Mouse (Mus musculus): ENCODE results near the gene Pde4b. TPM values are rescaled to one million over a fixed set of nuclear protein-coding genes. Genes with fewer than 3 reads are reported as not detected.
A peak's percentile ranks its signal among the peaks of the same experiment; 100 is the strongest.

Pde4b gene
- total RNA-seq, 2 experiments from 2014 or later, result 101 to 102 TPM

GRCm38 (mm10) chr4:102159178-102159577, 71.8 kb downstream of the Pde4b start:
- no peak for DNase-seq (ENCODE audit: low spot score in 2 of 2)
- intact Hi-C loops (cut with DNase I), result no loop called here

- intact Hi-C loops (cut with DNase I), result no loop called here
- DNase-seq (ENCODE audit: low spot score in 2 of 2), result no peak
Measured at GRCm38 (mm10) chr4:102171636-102172035, 84.3 kb downstream of the Pde4b start.

- intact Hi-C loops (cut with DNase I), result no loop called here
- DNase-seq (ENCODE audit: low spot score in 2 of 2), result no peak
Measured at GRCm38 (mm10) chr4:102172711-102173213, 85.4 kb downstream of the Pde4b start.

- no peak for DNase-seq (ENCODE audit: low spot score in 2 of 2)
- intact Hi-C loops (cut with DNase I), result no loop called here
Measured at GRCm38 (mm10) chr4:102175985-102176384, 88.6 kb downstream of the Pde4b start.

- DNase-seq (ENCODE audit: low spot score in 2 of 2), result no peak
- intact Hi-C loops (cut with DNase I), result no loop called here
Measured at GRCm38 (mm10) chr4:102177258-102177657, 89.9 kb downstream of the Pde4b start.

GRCm38 (mm10) chr4:102186888-102187287, 99.5 kb downstream of the Pde4b start:
- intact Hi-C loops (cut with DNase I), result no loop called here
- no peak for DNase-seq (ENCODE audit: low spot score in 2 of 2)

- peak; percentile 30 to 44 for DNase-seq (ENCODE audit: low spot score in 2 of 2)
Measured at GRCm38 (mm10) chr4:102197707-102198106, 110.4 kb downstream of the Pde4b start.

GRCm38 (mm10) chr4:102209773-102210172, 122.4 kb downstream of the Pde4b start:
- no peak for DNase-seq (ENCODE audit: low spot score in 2 of 2)
- intact Hi-C loops (cut with DNase I), result no loop called here

More at GRCm38 (mm10) chr4:102197707-102198106, 110.4 kb downstream of the Pde4b start:
- intact Hi-C loops (cut with DNase I), result no loop called here

GRCm38 (mm10) chr4:102226700-102227099, 139.4 kb downstream of the Pde4b start:
- intact Hi-C loops (cut with DNase I), result loop anchor here (2.0 to 5.0 kb wide), 2 partner anchors 91 to 254 kb away; no protein-coding TSS in a partner anchor
- DNase-seq (ENCODE audit: low spot score in 2 of 2), result peak; percentile 49 to 77

GRCm38 (mm10) chr4:102228953-102229586, 141.7 kb downstream of the Pde4b start:
- DNase-seq (ENCODE audit: low spot score in 2 of 2), result peak; percentile 68 to 70
- intact Hi-C loops (cut with DNase I), result loop anchor here (2.0 to 5.0 kb wide), 2 partner anchors 88 to 428 kb away; no protein-coding TSS in a partner anchor

GRCm38 (mm10) chr4:102230898-102231297, 143.6 kb downstream of the Pde4b start:
- no peak for DNase-seq (ENCODE audit: low spot score in 2 of 2)
- intact Hi-C loops (cut with DNase I), result loop anchor here (2.0 kb wide), 1 partner anchor 258 kb away; no protein-coding TSS in a partner anchor

- intact Hi-C loops (cut with DNase I), result no loop called here
- DNase-seq (ENCODE audit: low spot score in 2 of 2), result no peak
Measured at GRCm38 (mm10) chr4:102233633-102234032, 146.3 kb downstream of the Pde4b start.

- DNase-seq (ENCODE audit: low spot score in 2 of 2), result no peak
- intact Hi-C loops (cut with DNase I), result no loop called here
Measured at GRCm38 (mm10) chr4:102235151-102235550, 147.8 kb downstream of the Pde4b start.

- intact Hi-C loops (cut with DNase I), result no loop called here
- DNase-seq (ENCODE audit: low spot score in 2 of 2), result no peak
Measured at GRCm38 (mm10) chr4:102239102-102239501, 151.8 kb downstream of the Pde4b start.

- intact Hi-C loops (cut with DNase I), result no loop called here
- peak; percentile 52 to 64 for DNase-seq (ENCODE audit: low spot score in 2 of 2)
Measured at GRCm38 (mm10) chr4:102239657-102240390, 152.5 kb downstream of the Pde4b start.

GRCm38 (mm10) chr4:102240754-102241427, 153.5 kb downstream of the Pde4b start:
- peak in 1 of 2 experiments; percentile 87 for DNase-seq (ENCODE audit: low spot score in 2 of 2)
- intact Hi-C loops (cut with DNase I), result no loop called here

GRCm38 (mm10) chr4:102253994-102254393, 166.7 kb downstream of the Pde4b start:
- no peak for DNase-seq (ENCODE audit: low spot score in 2 of 2)
- intact Hi-C loops (cut with DNase I), result no loop called here

- peak; percentile 56 to 67 for DNase-seq (ENCODE audit: low spot score in 2 of 2)
- intact Hi-C loops (cut with DNase I), result no loop called here
Measured at GRCm38 (mm10) chr4:102254466-102255294, 167.3 kb downstream of the Pde4b start.

- intact Hi-C loops (cut with DNase I), result no loop called here
- no peak for DNase-seq (ENCODE audit: low spot score in 2 of 2)
Measured at GRCm38 (mm10) chr4:102255295-102255670, 167.9 kb downstream of the Pde4b start.

Data from left cerebral cortex, postnatal 14 days (tissue).